Mouse (Mus musculus) urinary bladder, postnatal 14 days (tissue): ENCODE measurements around the gene Coasy.
A peak's percentile ranks its signal among the peaks of the same experiment; 100 is the strongest.

Experiments used
- DNase-seq: peaks from one replicate; pipeline ENCODE4 v3.0.0; 2021; ENCODE audit warnings: low spot score

Coasy gene

GRCm38 (mm10) chr11:101062971-101063675 lies 19.2 kb upstream of the Coasy start:
- no peak for DNase-seq

GRCm38 (mm10) chr11:101063676-101064327 lies 18.6 kb upstream of the Coasy start:
- DNase-seq, result peak; percentile 73

- DNase-seq, result no peak
Measured at GRCm38 (mm10) chr11:101064462-101064861, 17.9 kb upstream of the Coasy start.

GRCm38 (mm10) chr11:101065002-101065401 lies 17.4 kb upstream of the Coasy start:
- no peak for DNase-seq

GRCm38 (mm10) chr11:101066549-101067412 lies 15.6 kb upstream of the Coasy start:
- DNase-seq, result peak; percentile 86

GRCm38 (mm10) chr11:101069391-101070188 lies 12.8 kb upstream of the Coasy start, which contains the start of gene Naglu:
TSS of gene Naglu (plus strand) at chr11:101070012.
- peak; percentile 96 for DNase-seq

GRCm38 (mm10) chr11:101070189-101070527 lies 12.2 kb upstream of the Coasy start:
- DNase-seq, result no peak

GRCm38 (mm10) chr11:101070987-101071386 lies 11.4 kb upstream of the Coasy start:
- DNase-seq, result no peak

- no peak for DNase-seq
Measured at GRCm38 (mm10) chr11:101071810-101072428, 10.4 kb upstream of the Coasy start.

GRCm38 (mm10) chr11:101078121-101078520 lies 4.2 kb upstream of the Coasy start, which contains the start of gene Hsd17b1:
TSS of gene Hsd17b1 (plus strand) at chr11:101078411.
- no peak for DNase-seq

- DNase-seq, result no peak
Measured at GRCm38 (mm10) chr11:101079746-101080145, 2.6 kb upstream of the Coasy start.

- no peak for DNase-seq
Measured at GRCm38 (mm10) chr11:101080421-101080820, 1.9 kb upstream of the Coasy start.

GRCm38 (mm10) chr11:101081659-101082058 lies 706 bp upstream of the Coasy start:
- no peak for DNase-seq

GRCm38 (mm10) chr11:101083083-101083697 lies 825 bp downstream of the Coasy start:
- no peak for DNase-seq

GRCm38 (mm10) chr11:101084246-101084645 lies 1.9 kb downstream of the Coasy start:
- DNase-seq, result no peak

- DNase-seq, result no peak
Measured at GRCm38 (mm10) chr11:101084811-101085210, 2.4 kb downstream of the Coasy start.

- DNase-seq, result no peak
Measured at GRCm38 (mm10) chr11:101085617-101086322, 3.4 kb downstream of the Coasy start.

- no peak for DNase-seq
Measured at GRCm38 (mm10) chr11:101086323-101086674, 3.9 kb downstream of the Coasy start.

- DNase-seq, result peak; percentile 93
Measured at GRCm38 (mm10) chr11:101086756-101087681, 4.7 kb downstream of the Coasy start, which contains the start of gene Mlx. TSS of gene Mlx (plus strand) at chr11:101087277.
